Mouse (Mus musculus) stomach, embryonic 14.5 days (tissue): ENCODE measurements around the gene Cer1. TPM values are rescaled to one million over a fixed set of nuclear protein-coding genes. Genes with fewer than 3 reads are reported as not detected.

Experiments
- ATAC-seq: fragments of 200-750 bp; cut with Nextera tagmentation; 2 replicates; pipeline ENCODE4 v1.8.0; 2017; ENCODE audit warnings: low read depth, moderate TSS enrichment; ENCODE audit not compliant: insufficient number of reproducible peaks, insufficient read depth, low FRiP score
- H3K27ac ChIP-seq: fragments of 300-500 bp; sonication (generic); 2 replicates; pipeline ENCODE4 v1.5.1; 2014; ENCODE audit warnings: mild to moderate bottlenecking, low read length, moderate library complexity, mixed read lengths
- H3K27me3 ChIP-seq: fragments of 300-500 bp; sonication (generic); 2 replicates; pipeline ENCODE4 v1.6.1; 2014; ENCODE audit warnings: low read length, control low read depth, mixed read lengths; ENCODE audit not compliant: control insufficient read depth, insufficient read depth
- H3K36me3 ChIP-seq: fragments of 300-500 bp; sonication (generic); 2 replicates; pipeline ENCODE4 v1.6.1; 2014; ENCODE audit warnings: mild to moderate bottlenecking, control low read depth, low read length, moderate library complexity, mixed read lengths; ENCODE audit not compliant: control insufficient read depth, insufficient read depth
- H3K4me1 ChIP-seq: fragments of 300-500 bp; sonication (generic); 2 replicates; pipeline ENCODE4 v1.6.1; 2014; ENCODE audit warnings: low read length, control low read depth, mixed read lengths; ENCODE audit not compliant: control insufficient read depth, insufficient read depth
- H3K4me2 ChIP-seq: fragments of 300-500 bp; sonication (generic); replicated peaks from 2 replicates; pipeline ENCODE4 v1.6.1; 2014; ENCODE audit warnings: low read depth, low read length, control low read depth
- H3K4me3 ChIP-seq: fragments of 300-500 bp; sonication (generic); 2 replicates; pipeline ENCODE4 v1.5.1; 2014; ENCODE audit warnings: low read depth, low read length, control low read depth
- H3K9ac ChIP-seq: fragments of 300-500 bp; sonication (generic); replicated peaks from 2 replicates; pipeline ENCODE4 v1.6.1; 2014; ENCODE audit warnings: low read depth, mild to moderate bottlenecking, control low read depth, low read length, moderate library complexity, mixed read lengths
- H3K9me3 ChIP-seq: fragments of 300-500 bp; sonication (generic); 2 replicates; pipeline ENCODE4 v1.6.1; 2016; ENCODE audit warnings: low read depth, low read length, control low read depth; ENCODE audit not compliant: control insufficient read depth
- WGBS: fragments of 180-500 bp; shearing (Covaris S2); extraction: QIAGEN DNeasy Blood & Tissue Kit; methylation state at CpG from one replicate; pipeline ENCODE4 v1.1.7; 2014; 5-methylcytosine and 5-hydroxymethylcytosine counted together
- polyA plus RNA-seq: library from polyadenylated mRNA; unstranded; fragments of >200 nt; fragmentation: Nextera tagmentation; extraction: Ambion mirVana; gene quantifications from 2 replicates; pipeline ENCODE4 v1.2.1, GENCODE M21; 2014

Gene Cer1
- polyA plus RNA-seq, 1 experiment from 2014 or later = not detected

- Histone ChIP-seq H3K36me3 (no peaks in the 10 kb centered on the region), H3K4me2 (no peak overlapping the region), H3K27me3 (no peaks in the 10 kb centered on the region), H3K9me3 (no peaks in the 10 kb centered on the region), H3K4me1 (0 out of 2 replicates have a peak, but pooled peaks cover 4% of the 10 kb centered on the region), H3K9ac (no peak overlapping the region), H3K4me3 (no peak overlapping the region), H3K27ac (no peak overlapping the region)
- 81% methylated on average over 9 of the region's 9 CpGs for WGBS
- no peak for ATAC-seq
Measured at GRCm38 (mm10) chr4:82882500-82882899, 2.4 kb downstream of the Cer1 start.

GRCm38 (mm10) chr4:82881366-82881765, 3.6 kb downstream of the Cer1 start:
- no peak overlapping the region for H3K9ac ChIP-seq
- 0 out of 2 replicates have a peak, but pooled peaks cover 4% of the 10 kb centered on the region for H3K4me1 ChIP-seq
- no peak for ATAC-seq
- no peak overlapping the region for H3K4me3 ChIP-seq
- no peaks in the 10 kb centered on the region for H3K9me3 ChIP-seq
- no peak overlapping the region for H3K27ac ChIP-seq
- 69% methylated on average over 3 of the region's 3 CpGs for WGBS
- H3K27me3 ChIP-seq = no peaks in the 10 kb centered on the region
- no peak overlapping the region for H3K4me2 ChIP-seq
- no peaks in the 10 kb centered on the region for H3K36me3 ChIP-seq

GRCm38 (mm10) chr4:82880243-82880642, 4.7 kb downstream of the Cer1 start:
- 0 out of 2 replicates have a peak, but pooled peaks cover 4% of the 10 kb centered on the region for H3K4me1 ChIP-seq
- H3K27ac ChIP-seq = no peak overlapping the region
- H3K4me2 ChIP-seq = no peak overlapping the region
- H3K27me3 ChIP-seq = no peaks in the 10 kb centered on the region
- no peaks in the 10 kb centered on the region for H3K36me3 ChIP-seq
- H3K4me3 ChIP-seq = no peak overlapping the region
- H3K9me3 ChIP-seq = no peaks in the 10 kb centered on the region
- H3K9ac ChIP-seq = no peak overlapping the region
- no peak for ATAC-seq
- 64% methylated on average over 2 of the region's 2 CpGs for WGBS

DNA sequence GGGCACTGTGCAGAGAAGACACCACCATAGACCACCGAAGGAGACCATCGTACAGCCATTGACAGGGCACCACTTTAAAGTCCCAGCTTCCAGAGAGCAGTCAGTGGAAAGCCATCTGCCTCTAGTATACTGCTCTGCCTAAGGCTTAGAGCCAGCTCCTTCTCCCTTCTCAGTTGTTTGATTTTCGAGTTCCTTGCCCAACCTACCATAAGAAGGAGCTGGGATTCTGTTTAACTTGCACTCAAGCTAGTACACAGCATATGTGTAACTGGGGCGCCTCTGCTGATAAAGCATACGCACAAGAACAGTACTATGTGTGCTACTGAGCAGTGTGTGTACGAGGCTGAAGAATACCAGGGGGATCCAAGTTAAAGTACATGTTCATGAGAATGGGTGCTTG, 5.8 kb downstream of the Cer1 start:
- Histone ChIP-seq H3K36me3 (no peaks in the 10 kb centered on the region), H3K27ac (no peak overlapping the region), H3K4me3 (no peak overlapping the region), H3K27me3 (no peaks in the 10 kb centered on the region), H3K9ac (no peak overlapping the region), H3K4me2 (no peak overlapping the region), H3K4me1 (0 out of 2 replicates have a peak, but pooled peaks cover 4% of the 10 kb centered on the region), H3K9me3 (no peaks in the 10 kb centered on the region)
- 69% methylated on average over 6 of the region's 6 CpGs for WGBS
- no peak for ATAC-seq

DNA sequence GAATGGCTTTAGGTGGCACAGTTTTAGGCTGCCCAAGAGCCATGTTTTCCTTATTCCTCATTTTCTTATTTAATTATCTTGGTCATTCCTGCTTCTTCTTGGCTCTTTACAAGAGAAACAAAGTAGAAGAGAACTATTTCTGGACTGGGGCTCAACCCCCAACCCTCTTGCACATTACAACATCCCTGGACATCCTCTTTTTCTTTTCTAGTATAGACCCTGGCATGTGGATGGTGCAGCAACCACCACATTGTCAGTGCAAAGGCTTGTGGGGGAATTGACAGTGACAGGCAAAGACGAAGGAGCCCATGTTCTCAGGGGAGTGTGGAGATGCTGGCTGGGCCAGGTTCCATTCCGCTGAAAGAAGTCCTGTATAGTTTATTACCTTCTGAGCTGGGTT, 8.3 kb downstream of the Cer1 start:
- Histone ChIP-seq H3K9ac (no peak overlapping the region), H3K9me3 (no peaks in the 10 kb centered on the region), H3K4me1 (peaks cover 22% of the 10 kb centered on the region), H3K36me3 (no peaks in the 10 kb centered on the region), H3K27me3 (no peaks in the 10 kb centered on the region), H3K27ac (no peak overlapping the region), H3K4me2 (no peak overlapping the region), H3K4me3 (no peak overlapping the region)
- no peak for ATAC-seq
- WGBS = 91% methylated on average over 2 of the region's 2 CpGs

GRCm38 (mm10) chr4:82875532-82875931, 9.4 kb downstream of the Cer1 start:
- Histone ChIP-seq H3K4me1 (peaks cover 18% of the 10 kb centered on the region), H3K9me3 (no peaks in the 10 kb centered on the region), H3K4me3 (no peak overlapping the region), H3K27me3 (no peaks in the 10 kb centered on the region), H3K27ac (no peak overlapping the region), H3K36me3 (no peaks in the 10 kb centered on the region), H3K9ac (no peak overlapping the region), H3K4me2 (no peak overlapping the region)
- ATAC-seq = no peak
- 63% methylated on average over 4 of the region's 4 CpGs for WGBS

- peaks cover 17% of the 10 kb centered on the region for H3K4me1 ChIP-seq
- no peaks in the 10 kb centered on the region for H3K36me3 ChIP-seq
- 61% methylated on average over 4 of the region's 4 CpGs for WGBS
- H3K9me3 ChIP-seq = no peaks in the 10 kb centered on the region
- no peak overlapping the region for H3K9ac ChIP-seq
- no peak overlapping the region for H3K27ac ChIP-seq
- H3K27me3 ChIP-seq = no peaks in the 10 kb centered on the region
- no peak overlapping the region for H3K4me2 ChIP-seq
- no peak overlapping the region for H3K4me3 ChIP-seq
- no peak for ATAC-seq
Measured at GRCm38 (mm10) chr4:82874791-82875190, 10.2 kb downstream of the Cer1 start.

DNA sequence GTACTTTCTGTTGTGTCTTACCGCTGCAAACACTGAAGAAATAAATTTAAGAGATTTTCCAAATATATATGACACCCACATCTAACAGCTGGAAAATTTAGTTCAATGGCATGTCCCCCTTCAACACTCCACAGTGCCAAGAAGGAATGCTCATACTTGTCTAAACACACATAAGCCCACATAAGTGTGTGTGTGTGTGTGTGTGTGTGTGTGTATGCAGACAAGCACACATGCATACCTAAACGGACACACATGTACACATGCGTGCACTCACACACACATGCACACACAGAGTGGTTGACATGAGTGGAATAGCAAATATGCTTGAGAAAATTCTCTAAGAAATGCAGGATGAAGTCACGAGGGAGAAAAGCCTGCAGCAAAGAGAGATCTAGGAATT, 12.4 kb downstream of the Cer1 start:
- ATAC-seq = 0 out of 2 replicates have a peak, but pooled peaks have one; percentile 42
- 53% methylated on average over 4 of the region's 4 CpGs for WGBS
- Histone ChIP-seq H3K4me2 (no peak overlapping the region), H3K4me1 (peaks cover 17% of the 10 kb centered on the region), H3K9ac (no peak overlapping the region), H3K4me3 (no peak overlapping the region), H3K27me3 (no peaks in the 10 kb centered on the region), H3K9me3 (no peaks in the 10 kb centered on the region), H3K36me3 (no peaks in the 10 kb centered on the region), H3K27ac (peak overlapping the region; percentile 72)

- 32% methylated on average over 6 of the region's 6 CpGs for WGBS
Measured at GRCm38 (mm10) chr4:82872121-82872520, 12.8 kb downstream of the Cer1 start.

More at GRCm38 (mm10) chr4:82872121-82872520, 12.8 kb downstream of the Cer1 start:
- peaks cover 17% of the 10 kb centered on the region for H3K4me1 ChIP-seq
- no peak overlapping the region for H3K4me2 ChIP-seq
- H3K27me3 ChIP-seq = no peaks in the 10 kb centered on the region
- H3K27ac ChIP-seq = peak overlapping the region; percentile 72; the same call in 1 of the 2 replicates
- H3K9ac ChIP-seq = no peak overlapping the region
- no peaks in the 10 kb centered on the region for H3K9me3 ChIP-seq
- no peaks in the 10 kb centered on the region for H3K36me3 ChIP-seq
- ATAC-seq = peak; percentile 53; the same call in 1 of the 2 replicates
- H3K4me3 ChIP-seq = no peak overlapping the region
